27 mouse cellular contexts compared by ENCODE assay signal in genomic region chr10:59497019-59497418, GRCm38 (mm10). TPM values are rescaled to one million over a fixed set of nuclear protein-coding genes. Genes with fewer than 3 reads are reported as not detected.
"Had no signal": no experiment of that assay in that cellular context is flagged by ENCODE, and none has a peak within 500 bp of the region (broad histone marks: within the 10 kb centered on the region; RNA-seq: fewer than 3 reads in every experiment).

No protein-coding gene starts in this region.

- H3K4me1 ChIP-seq: embryonic facial prominence, embryonic 12.5 days; embryonic facial prominence, embryonic 13.5 days; embryonic facial prominence, embryonic 15.5 days; forebrain, embryonic 12.5 days; forebrain, embryonic 13.5 days; forebrain, embryonic 15.5 days had no signal

- H3K27ac ChIP-seq: embryonic facial prominence, embryonic 10.5 days; embryonic facial prominence, embryonic 12.5 days; embryonic facial prominence, embryonic 13.5 days; embryonic facial prominence, embryonic 15.5 days; forebrain, embryonic 10.5 days; forebrain, embryonic 12.5 days; forebrain, embryonic 13.5 days; forebrain, embryonic 15.5 days; gastrocnemius, adult 2 months; heart, adult 2 months; heart, embryonic 10.5 days had no signal

- H3K27me3 ChIP-seq: embryonic facial prominence, embryonic 12.5 days; embryonic facial prominence, embryonic 13.5 days; embryonic facial prominence, embryonic 15.5 days; forebrain, embryonic 12.5 days; forebrain, embryonic 13.5 days; forebrain, embryonic 15.5 days had no signal

- H3K9me3 ChIP-seq: embryonic facial prominence, embryonic 13.5 days; embryonic facial prominence, embryonic 15.5 days; forebrain, embryonic 15.5 days; heart, embryonic 10.5 days had no signal

- DNase-seq: cerebellum, adult 8-10 months; cerebellum, adult 9-10 months; cerebellum, adult 9-11 months; cerebellum, postnatal 10 days; cerebellum, postnatal 14 days; cerebellum, postnatal 25 days; cerebellum, postnatal 36 days; embryo, embryonic 11 days; forebrain, postnatal 0 days; gastrocnemius, adult 2 months; gastrocnemius, postnatal 10 days; gastrocnemius, postnatal 25 days; gastrocnemius, postnatal 36 days; heart, adult 18-20 months; heart, adult 2 months had no signal

- H3K36me3 ChIP-seq: embryonic facial prominence, embryonic 10.5 days; embryonic facial prominence, embryonic 12.5 days; embryonic facial prominence, embryonic 13.5 days; embryonic facial prominence, embryonic 15.5 days; forebrain, embryonic 10.5 days; forebrain, embryonic 12.5 days; forebrain, embryonic 15.5 days had no signal

- H3K4me2 ChIP-seq: embryonic facial prominence, embryonic 12.5 days; embryonic facial prominence, embryonic 13.5 days; embryonic facial prominence, embryonic 15.5 days; forebrain, embryonic 12.5 days; forebrain, embryonic 13.5 days; forebrain, embryonic 15.5 days had no signal

- H3K9ac ChIP-seq: embryonic facial prominence, embryonic 12.5 days; embryonic facial prominence, embryonic 13.5 days; embryonic facial prominence, embryonic 15.5 days; forebrain, embryonic 12.5 days; forebrain, embryonic 13.5 days; forebrain, embryonic 15.5 days; forebrain, postnatal 0 days had no signal

- H3K4me3 ChIP-seq: embryonic facial prominence, embryonic 10.5 days; embryonic facial prominence, embryonic 12.5 days; embryonic facial prominence, embryonic 13.5 days; embryonic facial prominence, embryonic 15.5 days; erythroblast, embryonic 14.5 days; forebrain, embryonic 10.5 days; forebrain, embryonic 12.5 days; forebrain, embryonic 13.5 days; forebrain, embryonic 15.5 days; gastrocnemius, adult 2 months; heart, adult 2 months; heart, embryonic 10.5 days had no signal

RNA-seq across cellular contexts. Expression of gene Oit3, which starts 55.4 kb away (rescaled TPM):
- total RNA-seq: gastrocnemius, adult 18-20 months; heart, adult 18-20 months; heart, adult 2 months had no signal
- polyA plus RNA-seq: forebrain, embryonic 14.5 days had no signal
